Mouse (Mus musculus): Measurements from ENCODE around the gene L2hgdh.

GRCm38 (mm10) chr12:69751864-69752341 lies 27.2 kb upstream of the L2hgdh start:
- TF ChIP-seq TAL1 (conservative IDR thresholded peaks at IDR 0.05; ENCODE audit: low read depth, low read length): no peak
- TF ChIP-seq CTCF (IDR thresholded peaks at IDR 0.05; ENCODE audit: low read depth, low read length): no peak
- TF ChIP-seq GATA1 (IDR thresholded peaks at IDR 0.05; ENCODE audit: borderline replicate concordance, low read length): no peak
- no peak for TF ChIP-seq POLR2AphosphoS5 (IDR thresholded peaks at IDR 0.05; ENCODE audit: insufficient replicate concordance, low read depth, low read length)

Measured in G1E (cell line).